Mouse (Mus musculus) stomach, embryonic 15.5 days (tissue): ENCODE results near the gene Hemk1. TPM values are rescaled to one million over a fixed set of nuclear protein-coding genes. Genes with fewer than 3 reads are reported as not detected.
A peak's percentile ranks its signal among the peaks of the same experiment; 100 is the strongest.
"Not testable (repeated sequence)": the region's sequence is repeated elsewhere in the genome, so short reads cannot be mapped to it uniquely, and the experiment has no call there.

Source experiments
- ATAC-seq: fragments of 200-750 bp; cut with Nextera tagmentation; 2 replicates; pipeline ENCODE4 v1.8.0; 2017; ENCODE audit warnings: low read depth, moderate number of reproducible peaks, moderate TSS enrichment; ENCODE audit not compliant: insufficient read depth, low FRiP score
- H3K27ac ChIP-seq: fragments of 300-500 bp; sonication (generic); 2 replicates; pipeline ENCODE4 v1.5.1; 2015; ENCODE audit warnings: mild to moderate bottlenecking, inconsistent platforms
- H3K27me3 ChIP-seq: fragments of 300-500 bp; sonication (generic); replicated peaks from 2 replicates; pipeline ENCODE4 v1.6.1; 2015; ENCODE audit warnings: inconsistent platforms
- H3K36me3 ChIP-seq: fragments of 300-500 bp; sonication (generic); 2 replicates; pipeline ENCODE4 v1.6.1; 2015; ENCODE audit warnings: inconsistent platforms
- H3K4me1 ChIP-seq: fragments of 300-500 bp; sonication (generic); 2 replicates; pipeline ENCODE4 v1.6.1; 2015; ENCODE audit warnings: inconsistent platforms
- H3K4me2 ChIP-seq: fragments of 300-500 bp; sonication (generic); 2 replicates; pipeline ENCODE4 v1.6.1; 2015; ENCODE audit warnings: mild to moderate bottlenecking, inconsistent platforms
- H3K4me3 ChIP-seq: fragments of 300-500 bp; sonication (generic); replicated peaks from 2 replicates; pipeline ENCODE4 v1.5.1; 2015; ENCODE audit warnings: inconsistent platforms
- H3K9ac ChIP-seq: fragments of 300-500 bp; sonication (generic); 2 replicates; pipeline ENCODE4 v1.6.1; 2015; ENCODE audit warnings: inconsistent platforms
- H3K9me3 ChIP-seq: fragments of 300-500 bp; sonication (generic); 2 replicates; pipeline ENCODE4 v1.6.1; 2016; ENCODE audit warnings: inconsistent platforms
- WGBS: fragments of 180-500 bp; shearing (Covaris S2); methylation state at CpG from one replicate; pipeline ENCODE4 v1.1.7; 2015; 5-methylcytosine and 5-hydroxymethylcytosine counted together
- polyA plus RNA-seq: library from polyadenylated mRNA; unstranded; fragments of >200 nt; fragmentation: Nextera tagmentation; extraction: Ambion mirVana; gene quantifications from 2 replicates; pipeline ENCODE4 v1.2.1, GENCODE M21; 2015

The Hemk1 gene
- polyA plus RNA-seq, 1 experiment from 2014 or later = 10.6 TPM

- Histone ChIP-seq H3K4me1 (0 out of 2 replicates have a peak, but pooled peaks cover 5% of the 10 kb centered on the region), H3K4me3 (no peak overlapping the region), H3K9me3 (no peaks in the 10 kb centered on the region), H3K9ac (no peak overlapping the region), H3K27me3 (no peaks in the 10 kb centered on the region), H3K27ac (no peak overlapping the region), H3K4me2 (no peak overlapping the region), H3K36me3 (no peaks in the 10 kb centered on the region)
- WGBS = 66% methylated on average over 6 of the region's 6 CpGs
- ATAC-seq = 0 out of 2 replicates have a peak, but pooled peaks have one; percentile 37
These were observed 14.6 kb downstream of the Hemk1 start for GRCm38 (mm10) chr9:107323558-107323957.

GRCm38 (mm10) chr9:107322461-107323050, 15.6 kb downstream of the Hemk1 start:
- Histone ChIP-seq H3K9me3 (no peaks in the 10 kb centered on the region), H3K4me1 (0 out of 2 replicates have a peak, but pooled peaks cover 5% of the 10 kb centered on the region), H3K27me3 (no peaks in the 10 kb centered on the region), H3K9ac (no peak overlapping the region), H3K4me2 (no peak overlapping the region), H3K36me3 (no peaks in the 10 kb centered on the region), H3K27ac (no peak overlapping the region), H3K4me3 (no peak overlapping the region)
- no peak for ATAC-seq
- WGBS = 64% methylated on average over 8 of the region's 8 CpGs

GRCm38 (mm10) chr9:107315791-107316190, 22.4 kb downstream of the Hemk1 start:
- no peak for ATAC-seq
- no peaks in the 10 kb centered on the region for H3K27me3 ChIP-seq
- no peak overlapping the region for H3K4me3 ChIP-seq
- H3K4me1 ChIP-seq = 0 out of 2 replicates have a peak, but pooled peaks cover 8% of the 10 kb centered on the region
- no peak overlapping the region for H3K27ac ChIP-seq
- 70% methylated on average over 2 of the region's 2 CpGs for WGBS
- H3K36me3 ChIP-seq = no peaks in the 10 kb centered on the region
- H3K9ac ChIP-seq = no peak overlapping the region
- H3K4me2 ChIP-seq = no peak overlapping the region
- H3K9me3 ChIP-seq = no peaks in the 10 kb centered on the region

- Histone ChIP-seq H3K9me3 (no peaks in the 10 kb centered on the region), H3K4me3 (no peak overlapping the region), H3K4me1 (0 out of 2 replicates have a peak, but pooled peaks cover 12% of the 10 kb centered on the region), H3K9ac (no peak overlapping the region), H3K27ac (no peak overlapping the region), H3K36me3 (no peaks in the 10 kb centered on the region), H3K4me2 (no peak overlapping the region), H3K27me3 (no peaks in the 10 kb centered on the region)
- ATAC-seq = no peak
- WGBS = 66% methylated on average over 3 of the region's 3 CpGs
These were observed 24.2 kb downstream of the Hemk1 start for GRCm38 (mm10) chr9:107313926-107314325.

GRCm38 (mm10) chr9:107312811-107313584, 25.2 kb downstream of the Hemk1 start:
- Histone ChIP-seq H3K9me3 (no peaks in the 10 kb centered on the region), H3K9ac (no peak overlapping the region), H3K36me3 (no peaks in the 10 kb centered on the region), H3K27ac (peak overlapping the region; percentile 46; the same call in 1 of the 2 replicates), H3K27me3 (no peaks in the 10 kb centered on the region), H3K4me1 (peaks cover 19% of the 10 kb centered on the region), H3K4me2 (no peak overlapping the region), H3K4me3 (no peak overlapping the region)
- peak; percentile 33; the same call in 1 of the 2 replicates for ATAC-seq
- WGBS = 48% methylated on average over 10 of the region's 10 CpGs

- Histone ChIP-seq H3K4me3 (no peak overlapping the region), H3K27ac (no peak overlapping the region), H3K9ac (no peak overlapping the region), H3K27me3 (no peaks in the 10 kb centered on the region), H3K36me3 (no peaks in the 10 kb centered on the region), H3K4me1 (peaks cover 43% of the 10 kb centered on the region), H3K9me3 (no peaks in the 10 kb centered on the region), H3K4me2 (no peak overlapping the region)
- 52% methylated on average over 5 of the region's 5 CpGs for WGBS
- ATAC-seq = no peak
These were observed 28.6 kb downstream of the Hemk1 start for GRCm38 (mm10) chr9:107309600-107309999.

GRCm38 (mm10) chr9:107309171-107309570, 29.0 kb downstream of the Hemk1 start:
- no peaks in the 10 kb centered on the region for H3K27me3 ChIP-seq
- H3K36me3 ChIP-seq = no peaks in the 10 kb centered on the region
- H3K4me1 ChIP-seq = peaks cover 43% of the 10 kb centered on the region
- no peak for ATAC-seq
- no peak overlapping the region for H3K4me3 ChIP-seq
- 69% methylated on average over 9 of the region's 9 CpGs for WGBS
- no peaks in the 10 kb centered on the region for H3K9me3 ChIP-seq
- no peak overlapping the region for H3K4me2 ChIP-seq
- no peak overlapping the region for H3K9ac ChIP-seq
- H3K27ac ChIP-seq = no peak overlapping the region

- Histone ChIP-seq H3K36me3 (no peaks in the 10 kb centered on the region), H3K9ac (no peak overlapping the region), H3K27ac (peak overlapping the region; percentile 90), H3K4me2 (no peak overlapping the region), H3K4me3 (no peak overlapping the region), H3K4me1 (peaks cover 43% of the 10 kb centered on the region), H3K9me3 (no peaks in the 10 kb centered on the region), H3K27me3 (no peaks in the 10 kb centered on the region)
- WGBS = 79% methylated on average over 9 of the region's 9 CpGs
- no peak for ATAC-seq
These were observed 29.7 kb downstream of the Hemk1 start for GRCm38 (mm10) chr9:107308346-107309000.

- H3K9me3 ChIP-seq = no peaks in the 10 kb centered on the region
- no peaks in the 10 kb centered on the region for H3K36me3 ChIP-seq
- H3K27me3 ChIP-seq = no peaks in the 10 kb centered on the region
- no peak overlapping the region for H3K4me3 ChIP-seq
- peak overlapping the region; percentile 19; the same call in 1 of the 2 replicates for H3K4me2 ChIP-seq
- 40% methylated on average over 12 of the region's 12 CpGs for WGBS
- peak; percentile 79 for ATAC-seq
- H3K4me1 ChIP-seq = peaks cover 39% of the 10 kb centered on the region
- no peak overlapping the region for H3K9ac ChIP-seq
- peak overlapping the region; percentile 90 for H3K27ac ChIP-seq
These were observed 30.3 kb downstream of the Hemk1 start for GRCm38 (mm10) chr9:107307886-107308285.

- no peaks in the 10 kb centered on the region for H3K36me3 ChIP-seq
These were observed 30.9 kb downstream of the Hemk1 start for GRCm38 (mm10) chr9:107307099-107307872.

GRCm38 (mm10) chr9:107306673-107307072, 31.5 kb downstream of the Hemk1 start:
- not testable (repeated sequence) for H3K36me3 ChIP-seq, H3K9me3 ChIP-seq, H3K4me2 ChIP-seq, H3K9ac ChIP-seq, H3K27me3 ChIP-seq, ATAC-seq, H3K4me3 ChIP-seq
- peak overlapping the region; percentile 89 for H3K27ac ChIP-seq
- H3K4me1 ChIP-seq = peaks cover 34% of the 10 kb centered on the region
- 100% methylated on average over 1 of the region's 1 CpGs for WGBS

More at GRCm38 (mm10) chr9:107307099-107307872, 30.9 kb downstream of the Hemk1 start:
- Histone ChIP-seq H3K27ac (peak overlapping the region; percentile 90), H3K4me2 (no peak overlapping the region; the same call in 1 of the 2 replicates), H3K27me3 (no peaks in the 10 kb centered on the region), H3K9me3 (no peaks in the 10 kb centered on the region), H3K4me1 (peaks cover 34% of the 10 kb centered on the region), H3K9ac (no peak overlapping the region), H3K4me3 (no peak overlapping the region)
- 73% methylated on average over 11 of the region's 11 CpGs for WGBS
- peak; percentile 15; the same call in 1 of the 2 replicates for ATAC-seq
